Mouse (Mus musculus): ENCODE results near the gene Cep131. TPM values are rescaled to one million over a fixed set of nuclear protein-coding genes. Genes with fewer than 3 reads are reported as not detected.

Gene Cep131
- polyA plus RNA-seq, 1 experiment from 2014 or later, result 30.7 TPM

- Histone ChIP-seq H3K9ac (no peak overlapping the region), H3K9me3 (replicated peaks) (no peaks in the 10 kb centered on the region), H3K36me3 (peaks cover 88% of the 10 kb centered on the region), H3K4me2 (replicated peaks) (no peak overlapping the region), H3K27ac (replicated peaks) (no peak overlapping the region), H3K4me3 (replicated peaks) (no peak overlapping the region), H3K27me3 (no peaks in the 10 kb centered on the region), H3K4me1 (peaks cover 7% of the 10 kb centered on the region; the same call in 1 of the 2 replicates)
- 56% methylated on average over 17 of the region's 17 CpGs for WGBS
- ATAC-seq (ENCODE audit: insufficient number of reproducible peaks, low FRiP score, low TSS enrichment, low read depth), result no peak
Observed at GRCm38 (mm10) chr11:120067834-120068233, 18.8 kb downstream of the Cep131 start.

GRCm38 (mm10) chr11:120065291-120065690, 21.3 kb downstream of the Cep131 start:
- H3K36me3 ChIP-seq, result peaks cover 63% of the 10 kb centered on the region

GRCm38 (mm10) chr11:120064668-120065040, 22.0 kb downstream of the Cep131 start:
- H3K4me1 ChIP-seq, result peaks cover 7% of the 10 kb centered on the region; the same call in 1 of the 2 replicates
- no peak overlapping the region for H3K4me3 ChIP-seq (replicated peaks)
- 91% methylated on average over 11 of the region's 11 CpGs for WGBS
- no peaks in the 10 kb centered on the region for H3K9me3 ChIP-seq (replicated peaks)
- H3K9ac ChIP-seq, result no peak overlapping the region
- no peak overlapping the region for H3K4me2 ChIP-seq (replicated peaks)
- no peaks in the 10 kb centered on the region for H3K27me3 ChIP-seq
- H3K36me3 ChIP-seq, result peaks cover 58% of the 10 kb centered on the region
- ATAC-seq (ENCODE audit: insufficient number of reproducible peaks, low FRiP score, low TSS enrichment, low read depth), result no peak
- H3K27ac ChIP-seq (replicated peaks), result no peak overlapping the region

More at GRCm38 (mm10) chr11:120065291-120065690, 21.3 kb downstream of the Cep131 start:
- H3K4me2 ChIP-seq (replicated peaks), result no peak overlapping the region
- no peaks in the 10 kb centered on the region for H3K9me3 ChIP-seq (replicated peaks)
- peaks cover 7% of the 10 kb centered on the region; the same call in 1 of the 2 replicates for H3K4me1 ChIP-seq
- H3K9ac ChIP-seq, result no peak overlapping the region; the same call in 1 of the 2 replicates
- H3K27ac ChIP-seq (replicated peaks), result no peak overlapping the region
- no peak overlapping the region for H3K4me3 ChIP-seq (replicated peaks)
- ATAC-seq (ENCODE audit: insufficient number of reproducible peaks, low FRiP score, low TSS enrichment, low read depth), result no peak
- WGBS, result 41% methylated on average over 10 of the region's 10 CpGs
- no peaks in the 10 kb centered on the region for H3K27me3 ChIP-seq

GRCm38 (mm10) chr11:120064006-120064667, 22.5 kb downstream of the Cep131 start:
- no peak for ATAC-seq (ENCODE audit: insufficient number of reproducible peaks, low FRiP score, low TSS enrichment, low read depth)
- Histone ChIP-seq H3K9me3 (replicated peaks) (no peaks in the 10 kb centered on the region), H3K4me1 (peaks cover 7% of the 10 kb centered on the region; the same call in 1 of the 2 replicates), H3K36me3 (peaks cover 52% of the 10 kb centered on the region), H3K9ac (no peak overlapping the region), H3K4me2 (replicated peaks) (no peak overlapping the region), H3K4me3 (replicated peaks) (no peak overlapping the region), H3K27ac (replicated peaks) (no peak overlapping the region), H3K27me3 (no peaks in the 10 kb centered on the region)
- 85% methylated on average over 13 of the region's 13 CpGs for WGBS

- ATAC-seq (ENCODE audit: insufficient number of reproducible peaks, low FRiP score, low TSS enrichment, low read depth), result no peak
Observed at GRCm38 (mm10) chr11:120063326-120063725, 23.3 kb downstream of the Cep131 start.

GRCm38 (mm10) chr11:120060634-120061033, 26.0 kb downstream of the Cep131 start:
- no peak for ATAC-seq (ENCODE audit: insufficient number of reproducible peaks, low FRiP score, low TSS enrichment, low read depth)
- Histone ChIP-seq H3K4me2 (replicated peaks) (no peak overlapping the region), H3K4me1 (peaks cover 7% of the 10 kb centered on the region; the same call in 1 of the 2 replicates), H3K27me3 (no peaks in the 10 kb centered on the region), H3K9ac (no peak overlapping the region), H3K36me3 (peaks cover 22% of the 10 kb centered on the region), H3K9me3 (replicated peaks) (no peaks in the 10 kb centered on the region), H3K27ac (replicated peaks) (no peak overlapping the region), H3K4me3 (replicated peaks) (no peak overlapping the region)
- 74% methylated on average over 8 of the region's 8 CpGs for WGBS

More at GRCm38 (mm10) chr11:120063326-120063725, 23.3 kb downstream of the Cep131 start:
- Histone ChIP-seq H3K36me3 (peaks cover 46% of the 10 kb centered on the region), H3K27ac (replicated peaks) (no peak overlapping the region), H3K27me3 (no peaks in the 10 kb centered on the region), H3K4me2 (replicated peaks) (no peak overlapping the region), H3K4me1 (peaks cover 7% of the 10 kb centered on the region; the same call in 1 of the 2 replicates), H3K4me3 (replicated peaks) (no peak overlapping the region), H3K9ac (no peak overlapping the region), H3K9me3 (replicated peaks) (no peaks in the 10 kb centered on the region)
- 89% methylated on average over 5 of the region's 5 CpGs for WGBS

GRCm38 (mm10) chr11:120055953-120056732, 30.5 kb downstream of the Cep131 start:
- WGBS, result 83% methylated on average over 12 of the region's 12 CpGs
- no peak overlapping the region for H3K9ac ChIP-seq
- ATAC-seq (ENCODE audit: insufficient number of reproducible peaks, low FRiP score, low TSS enrichment, low read depth), result no peak
- no peak overlapping the region for H3K4me3 ChIP-seq (replicated peaks)
- peaks cover 10% of the 10 kb centered on the region; the same call in 1 of the 2 replicates for H3K4me1 ChIP-seq
- H3K9me3 ChIP-seq (replicated peaks), result no peaks in the 10 kb centered on the region
- no peaks in the 10 kb centered on the region for H3K36me3 ChIP-seq
- H3K27ac ChIP-seq (replicated peaks), result no peak overlapping the region
- no peaks in the 10 kb centered on the region for H3K27me3 ChIP-seq
- H3K4me2 ChIP-seq (replicated peaks), result no peak overlapping the region

GRCm38 (mm10) chr11:120053846-120054245, 32.8 kb downstream of the Cep131 start:
- peaks cover 12% of the 10 kb centered on the region; the same call in 1 of the 2 replicates for H3K4me1 ChIP-seq
- no peaks in the 10 kb centered on the region for H3K36me3 ChIP-seq
- no peaks in the 10 kb centered on the region for H3K9me3 ChIP-seq (replicated peaks)
- WGBS, result 72% methylated on average over 4 of the region's 4 CpGs
- no peak overlapping the region for H3K9ac ChIP-seq
- H3K27me3 ChIP-seq, result peaks cover 3% of the 10 kb centered on the region
- no peak for ATAC-seq (ENCODE audit: insufficient number of reproducible peaks, low FRiP score, low TSS enrichment, low read depth)
- no peak overlapping the region for H3K4me2 ChIP-seq (replicated peaks)
- H3K4me3 ChIP-seq (replicated peaks), result no peak overlapping the region
- H3K27ac ChIP-seq (replicated peaks), result no peak overlapping the region

GRCm38 (mm10) chr11:120052274-120052673, 34.4 kb downstream of the Cep131 start:
- H3K9me3 ChIP-seq (replicated peaks), result no peaks in the 10 kb centered on the region
- peaks cover 26% of the 10 kb centered on the region for H3K4me1 ChIP-seq
- H3K36me3 ChIP-seq, result no peaks in the 10 kb centered on the region
- peak; percentile 48 for ATAC-seq (ENCODE audit: insufficient number of reproducible peaks, low FRiP score, low TSS enrichment, low read depth)
- H3K9ac ChIP-seq, result no peak overlapping the region
- 51% methylated on average over 9 of the region's 9 CpGs for WGBS
- H3K4me3 ChIP-seq (replicated peaks), result no peak overlapping the region
- H3K4me2 ChIP-seq (replicated peaks), result no peak overlapping the region
- peaks cover 14% of the 10 kb centered on the region for H3K27me3 ChIP-seq
- H3K27ac ChIP-seq (replicated peaks), result no peak overlapping the region; the same call in 1 of the 2 replicates

GRCm38 (mm10) chr11:120051124-120051811, 35.4 kb downstream of the Cep131 start:
- peak overlapping the region; percentile 22; the same call in 1 of the 2 replicates for H3K27ac ChIP-seq (replicated peaks)
- no peak overlapping the region for H3K9ac ChIP-seq
- no peak overlapping the region for H3K4me2 ChIP-seq (replicated peaks)
- no peak for ATAC-seq (ENCODE audit: insufficient number of reproducible peaks, low FRiP score, low TSS enrichment, low read depth)
- H3K36me3 ChIP-seq, result no peaks in the 10 kb centered on the region
- H3K27me3 ChIP-seq, result peaks cover 21% of the 10 kb centered on the region
- H3K4me1 ChIP-seq, result peaks cover 35% of the 10 kb centered on the region
- H3K4me3 ChIP-seq (replicated peaks), result no peak overlapping the region
- H3K9me3 ChIP-seq (replicated peaks), result no peaks in the 10 kb centered on the region
- WGBS, result 52% methylated on average over 14 of the region's 14 CpGs

- Histone ChIP-seq H3K9me3 (replicated peaks) (no peaks in the 10 kb centered on the region), H3K9ac (no peak overlapping the region), H3K27me3 (peaks cover 22% of the 10 kb centered on the region), H3K4me3 (replicated peaks) (no peak overlapping the region), H3K4me1 (peaks cover 45% of the 10 kb centered on the region), H3K4me2 (replicated peaks) (no peak overlapping the region), H3K27ac (replicated peaks) (no peak overlapping the region), H3K36me3 (no peaks in the 10 kb centered on the region)
- ATAC-seq (ENCODE audit: insufficient number of reproducible peaks, low FRiP score, low TSS enrichment, low read depth), result no peak
- WGBS, result 77% methylated on average over 8 of the region's 8 CpGs
Observed at GRCm38 (mm10) chr11:120049067-120049466, 37.6 kb downstream of the Cep131 start.
